In genomic region chr6:105569103-105569502, GRCm38 (mm10) we compare ENCODE assay signal across 20 mouse cellular contexts.
DNase-seq lines count a peak whose midpoint lies in the region; ATAC-seq and TF ChIP-seq lines count a peak whose summit lies in the region.
"Had no signal": no experiment of that assay in that cellular context is flagged by ENCODE, and none has a peak within 500 bp of the region (broad histone marks: within the 10 kb centered on the region; RNA-seq: fewer than 3 reads in every experiment).

No protein-coding gene starts in this region.

- peak; percentile 4 for DNase-seq in cerebellum, adult 11-12 months
- DNase-seq in cerebellum, postnatal 14 days: no peak
- DNase-seq in frontal cortex, postnatal 10 days (ENCODE audit: low spot score in 2 of 2): no peak
- peak; percentile 37 for DNase-seq in brain, embryonic 14.5 days (ENCODE audit: low read depth)
- DNase-seq in layer of hippocampus, postnatal 14 days (ENCODE audit: low spot score in 2 of 2): peak; percentile 4 to 39
- DNase-seq: heart, adult 18-20 months; kidney, adult 2 months; kidney, postnatal 4 days; lung, adult 2 months; lung, postnatal 4 days; thymus, adult 18-20 months had no signal

- TF ChIP-seq CTCF in brain, embryonic 14.5 days (IDR thresholded peaks at IDR 0.05; ENCODE audit: borderline replicate concordance, extremely low read depth, insufficient read depth, insufficient read length): no peak

- no peaks in the 10 kb centered on the region for H3K27me3 ChIP-seq in kidney, embryonic 14.5 days (ENCODE audit: control insufficient read depth, insufficient read depth, low read length)
- H3K27me3 ChIP-seq: embryonic facial prominence, embryonic 12.5 days; heart, embryonic 15.5 days; midbrain, embryonic 13.5 days had no signal

- no peak overlapping the region for H3K27ac ChIP-seq in kidney, embryonic 14.5 days (ENCODE audit: low read depth, low read length)
- H3K27ac ChIP-seq: embryonic facial prominence, embryonic 12.5 days; heart, embryonic 15.5 days; hindbrain, embryonic 10.5 days; limb, embryonic 10.5 days; midbrain, embryonic 13.5 days had no signal

- H3K36me3 ChIP-seq in kidney, embryonic 14.5 days (ENCODE audit: control insufficient read depth, insufficient read depth, low read length): no peaks in the 10 kb centered on the region
- H3K36me3 ChIP-seq: embryonic facial prominence, embryonic 12.5 days; heart, embryonic 15.5 days; hindbrain, embryonic 10.5 days; limb, embryonic 10.5 days; midbrain, embryonic 13.5 days had no signal

- H3K4me2 ChIP-seq in kidney, embryonic 14.5 days (replicated peaks; ENCODE audit: low read depth, low read length): no peak overlapping the region
- H3K4me2 ChIP-seq: embryonic facial prominence, embryonic 12.5 days; heart, embryonic 15.5 days; liver, embryonic 11.5 days; midbrain, embryonic 13.5 days had no signal

- H3K4me3 ChIP-seq in kidney, embryonic 14.5 days (ENCODE audit: low read length): no peak overlapping the region
- H3K4me3 ChIP-seq: embryonic facial prominence, embryonic 12.5 days; heart, embryonic 15.5 days; hindbrain, embryonic 10.5 days; limb, embryonic 10.5 days; midbrain, embryonic 13.5 days had no signal

- H3K9me3 ChIP-seq in kidney, embryonic 14.5 days (ENCODE audit: control insufficient read depth, low read length): no peaks in the 10 kb centered on the region
- H3K9me3 ChIP-seq: embryonic facial prominence, embryonic 12.5 days; heart, embryonic 15.5 days; hindbrain, embryonic 10.5 days; limb, embryonic 10.5 days; midbrain, embryonic 13.5 days had no signal

- no peak overlapping the region for H3K9ac ChIP-seq in kidney, embryonic 14.5 days (ENCODE audit: low read depth, low read length)
- H3K9ac ChIP-seq: embryonic facial prominence, embryonic 12.5 days; heart, embryonic 15.5 days; midbrain, embryonic 13.5 days had no signal

- ATAC-seq in frontal cortex, adult (ENCODE audit: low TSS enrichment): peak; percentile 99
- no peak for ATAC-seq in megakaryocyte-erythroid progenitor cell, adult 5-6 weeks (replicated peaks; ENCODE audit: low FRiP score, low TSS enrichment, poor library complexity, severe bottlenecking)
- ATAC-seq in kidney, embryonic 14.5 days (ENCODE audit: low FRiP score, low TSS enrichment): no peak
- ATAC-seq: midbrain, embryonic 13.5 days had no signal

- no peaks in the 10 kb centered on the region for H3K4me1 ChIP-seq in kidney, embryonic 14.5 days (ENCODE audit: control insufficient read depth, insufficient read depth, low read length)
- H3K4me1 ChIP-seq: embryonic facial prominence, embryonic 12.5 days; heart, embryonic 15.5 days; hindbrain, embryonic 10.5 days; limb, embryonic 10.5 days; midbrain, embryonic 13.5 days had no signal

- 80% methylated on average over 2 of the region's 2 CpGs for WGBS in kidney, embryonic 14.5 days

- no peak for TF ChIP-seq POLR2A in brain, embryonic 14.5 days (IDR thresholded peaks at IDR 0.05; ENCODE audit: borderline replicate concordance, extremely low read depth, insufficient read depth, insufficient read length, poor library complexity, severe bottlenecking)

Comparison
In these comparisons a context has a peak if more than half of its experiments do, and no peak if none do; other contexts are left out.
1. DNase-seq: peak in cerebellum, adult 11-12 months (single experiment), brain, embryonic 14.5 days (single experiment) and layer of hippocampus, postnatal 14 days (2 of 2); none in cerebellum, postnatal 14 days (0 of 2) and frontal cortex, postnatal 10 days (0 of 2).